Mouse (Mus musculus): ENCODE results near the gene Mtmr14. TPM values are rescaled to one million over a fixed set of nuclear protein-coding genes. Genes with fewer than 3 reads are reported as not detected.

Gene Mtmr14
- polyA plus RNA-seq, 1 experiment from 2014 or later: 48.1 TPM

- peak; percentile 76 for ATAC-seq (ENCODE audit: low FRiP score, low read depth)
- Histone ChIP-seq H3K27ac (replicated peaks) (no peak within 1 kb of the TSS), H3K4me3 (peak within 1 kb of the TSS; percentile 34), H3K9ac (replicated peaks) (peak within 1 kb of the TSS; percentile 29; the same call in 1 of the 2 replicates), H3K36me3 (peaks cover 23% of the 10 kb centered on the region; the same call in 1 of the 2 replicates), H3K4me1 (peaks cover 15% of the 10 kb centered on the region), H3K9me3 (no peaks in the 10 kb centered on the region), H3K4me2 (replicated peaks) (peak within 1 kb of the TSS; percentile 53), H3K27me3 (peaks cover 49% of the 10 kb centered on the region)
- WGBS: under 1% methylated on average over 37 of the region's 37 CpGs
Observed at GRCm38 (mm10) chr6:113282101-113282802, 44.6 kb downstream of the Mtmr14 start, which contains the start of gene Cpne9. Gene Cpne9, plus strand, starts transcription at chr6:113282307.

DNA sequence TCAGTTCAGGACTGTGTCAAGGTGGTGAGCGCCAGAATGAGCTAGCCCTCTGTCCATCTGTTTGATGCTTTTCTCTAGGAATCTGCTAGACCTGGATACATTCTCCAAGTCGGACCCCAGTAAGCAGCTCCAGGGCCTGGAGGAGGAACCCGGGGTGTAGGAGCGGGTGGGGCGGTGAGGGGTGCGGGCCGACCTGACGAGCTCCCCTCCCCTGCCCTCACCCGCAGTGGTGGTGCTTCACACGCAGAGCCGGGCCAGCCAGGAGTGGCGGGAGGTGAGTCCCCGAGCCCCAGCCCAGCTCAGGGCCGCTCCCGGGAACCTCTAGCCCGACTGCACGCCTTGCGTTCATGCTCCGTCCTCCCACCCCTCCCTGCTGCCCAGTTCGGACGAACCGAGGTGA, 45.3 kb downstream of the Mtmr14 start:
- peaks cover 15% of the 10 kb centered on the region for H3K4me1 ChIP-seq
- no peaks in the 10 kb centered on the region for H3K9me3 ChIP-seq
- H3K36me3 ChIP-seq: peaks cover 15% of the 10 kb centered on the region; the same call in 1 of the 2 replicates
- no peak overlapping the region for H3K27ac ChIP-seq (replicated peaks)
- no peak overlapping the region for H3K9ac ChIP-seq (replicated peaks)
- H3K4me3 ChIP-seq: peak overlapping the region; percentile 34
- H3K27me3 ChIP-seq: peaks cover 49% of the 10 kb centered on the region
- peak; percentile 16; the same call in 1 of the 2 replicates for ATAC-seq (ENCODE audit: low FRiP score, low read depth)
- WGBS: 2% methylated on average over 20 of the region's 22 CpGs
- peak overlapping the region; percentile 53 for H3K4me2 ChIP-seq (replicated peaks)

GRCm38 (mm10) chr6:113283500-113283899, 45.9 kb downstream of the Mtmr14 start:
- Histone ChIP-seq H3K27ac (replicated peaks) (no peak overlapping the region), H3K4me3 (no peak overlapping the region), H3K9me3 (no peaks in the 10 kb centered on the region), H3K36me3 (peaks cover 13% of the 10 kb centered on the region; the same call in 1 of the 2 replicates), H3K4me1 (peaks cover 15% of the 10 kb centered on the region), H3K9ac (replicated peaks) (no peak overlapping the region), H3K4me2 (replicated peaks) (peak overlapping the region; percentile 53; the same call in 1 of the 2 replicates), H3K27me3 (peaks cover 49% of the 10 kb centered on the region)
- no peak for ATAC-seq (ENCODE audit: low FRiP score, low read depth)
- 13% methylated on average over 6 of the region's 6 CpGs for WGBS

GRCm38 (mm10) chr6:113284931-113285330, 47.3 kb downstream of the Mtmr14 start:
- Histone ChIP-seq H3K9me3 (no peaks in the 10 kb centered on the region), H3K27ac (replicated peaks) (no peak overlapping the region), H3K36me3 (peaks cover 12% of the 10 kb centered on the region; the same call in 1 of the 2 replicates), H3K4me2 (replicated peaks) (no peak overlapping the region), H3K4me1 (peaks cover 15% of the 10 kb centered on the region), H3K27me3 (peaks cover 49% of the 10 kb centered on the region), H3K4me3 (no peak overlapping the region), H3K9ac (replicated peaks) (no peak overlapping the region)
- WGBS: 76% methylated on average over 3 of the region's 3 CpGs
- no peak for ATAC-seq (ENCODE audit: low FRiP score, low read depth)

GRCm38 (mm10) chr6:113286316-113286715, 48.7 kb downstream of the Mtmr14 start:
- Histone ChIP-seq H3K4me1 (peaks cover 15% of the 10 kb centered on the region), H3K4me3 (no peak overlapping the region), H3K4me2 (replicated peaks) (no peak overlapping the region), H3K9me3 (no peaks in the 10 kb centered on the region), H3K27me3 (peaks cover 41% of the 10 kb centered on the region), H3K9ac (replicated peaks) (no peak overlapping the region), H3K36me3 (no peaks in the 10 kb centered on the region), H3K27ac (replicated peaks) (no peak overlapping the region)
- ATAC-seq (ENCODE audit: low FRiP score, low read depth): no peak
- 56% methylated on average over 1 of the region's 1 CpGs for WGBS

- no peak overlapping the region for H3K4me2 ChIP-seq (replicated peaks)
- H3K36me3 ChIP-seq: no peaks in the 10 kb centered on the region
- WGBS: 68% methylated on average over 4 of the region's 4 CpGs
- no peak overlapping the region for H3K9ac ChIP-seq (replicated peaks)
- peaks cover 32% of the 10 kb centered on the region for H3K27me3 ChIP-seq
- H3K4me1 ChIP-seq: peaks cover 9% of the 10 kb centered on the region
- ATAC-seq (ENCODE audit: low FRiP score, low read depth): no peak
- H3K27ac ChIP-seq (replicated peaks): no peak overlapping the region
- H3K9me3 ChIP-seq: no peaks in the 10 kb centered on the region
- H3K4me3 ChIP-seq: no peak overlapping the region
Observed at GRCm38 (mm10) chr6:113287236-113287635, 49.6 kb downstream of the Mtmr14 start.

DNA sequence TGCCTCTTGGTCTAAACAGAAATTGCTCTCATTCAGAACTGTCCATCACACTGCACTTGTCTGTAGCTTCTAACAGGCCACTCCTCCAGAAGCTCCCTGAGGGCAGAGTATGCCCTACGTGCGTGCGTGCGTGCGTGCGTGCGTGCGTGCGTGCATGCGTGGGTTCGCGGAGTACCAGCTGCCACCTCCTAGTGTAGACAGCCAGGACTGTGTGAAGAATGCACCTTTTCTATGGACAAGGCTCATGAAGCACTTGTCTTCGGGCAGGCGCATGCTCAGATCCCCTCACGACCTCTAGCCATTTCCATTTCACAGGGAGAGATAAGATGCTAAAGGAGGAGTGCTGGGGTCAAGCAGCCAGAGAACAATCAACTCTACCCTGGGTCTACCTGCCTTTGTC, 51.7 kb downstream of the Mtmr14 start:
- Histone ChIP-seq H3K4me3 (no peak overlapping the region), H3K27me3 (peaks cover 16% of the 10 kb centered on the region), H3K36me3 (no peaks in the 10 kb centered on the region), H3K9me3 (no peaks in the 10 kb centered on the region), H3K4me2 (replicated peaks) (no peak overlapping the region), H3K4me1 (no peaks in the 10 kb centered on the region), H3K9ac (replicated peaks) (no peak overlapping the region), H3K27ac (replicated peaks) (no peak overlapping the region)
- 93% methylated on average over 15 of the region's 15 CpGs for WGBS
- no peak for ATAC-seq (ENCODE audit: low FRiP score, low read depth)

DNA sequence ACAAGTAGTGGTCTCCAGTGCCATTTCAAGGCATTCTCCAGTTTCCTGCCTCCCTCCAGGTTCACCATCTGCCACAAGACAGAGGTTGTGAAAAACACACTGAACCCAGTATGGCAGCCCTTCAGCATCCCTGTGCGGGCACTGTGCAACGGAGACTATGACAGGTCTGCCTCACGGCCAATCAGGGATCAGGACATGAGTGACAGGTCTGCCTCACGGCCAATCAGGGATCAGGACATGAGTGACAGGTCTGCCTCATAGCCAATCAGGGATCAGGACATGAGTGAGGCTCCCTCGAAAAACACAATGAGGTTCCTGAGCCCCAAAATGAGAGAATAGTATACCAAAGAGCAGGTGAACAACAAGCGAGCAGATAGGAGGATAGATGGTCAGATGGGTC, 52.7 kb downstream of the Mtmr14 start:
- 67% methylated on average over 6 of the region's 6 CpGs for WGBS
- Histone ChIP-seq H3K4me3 (no peak overlapping the region), H3K9ac (replicated peaks) (no peak overlapping the region), H3K4me1 (no peaks in the 10 kb centered on the region), H3K36me3 (no peaks in the 10 kb centered on the region), H3K27ac (replicated peaks) (no peak overlapping the region), H3K4me2 (replicated peaks) (no peak overlapping the region), H3K9me3 (no peaks in the 10 kb centered on the region), H3K27me3 (peaks cover 6% of the 10 kb centered on the region)
- no peak for ATAC-seq (ENCODE audit: low FRiP score, low read depth)

DNA sequence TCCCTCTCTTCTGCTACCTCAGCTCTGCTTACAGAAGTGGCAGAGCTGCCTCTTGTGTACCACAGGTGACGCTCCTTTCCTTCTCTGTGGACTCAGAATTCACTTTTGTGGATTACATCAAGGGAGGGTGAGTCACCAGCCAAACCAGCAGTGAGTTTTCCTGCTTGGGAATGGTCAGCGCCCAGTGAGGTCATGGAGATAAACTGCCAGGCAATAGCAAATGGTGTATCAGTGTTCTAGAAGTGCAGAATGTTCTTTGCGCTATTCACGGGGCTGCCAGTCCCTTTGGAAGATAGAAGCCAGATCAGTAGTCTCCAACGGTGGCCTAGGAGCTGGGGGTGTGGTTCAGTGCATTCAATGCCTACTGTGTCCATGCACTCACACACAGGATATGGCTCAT, 55.3 kb downstream of the Mtmr14 start:
- H3K36me3 ChIP-seq: no peaks in the 10 kb centered on the region
- no peak for ATAC-seq (ENCODE audit: low FRiP score, low read depth)

DNA sequence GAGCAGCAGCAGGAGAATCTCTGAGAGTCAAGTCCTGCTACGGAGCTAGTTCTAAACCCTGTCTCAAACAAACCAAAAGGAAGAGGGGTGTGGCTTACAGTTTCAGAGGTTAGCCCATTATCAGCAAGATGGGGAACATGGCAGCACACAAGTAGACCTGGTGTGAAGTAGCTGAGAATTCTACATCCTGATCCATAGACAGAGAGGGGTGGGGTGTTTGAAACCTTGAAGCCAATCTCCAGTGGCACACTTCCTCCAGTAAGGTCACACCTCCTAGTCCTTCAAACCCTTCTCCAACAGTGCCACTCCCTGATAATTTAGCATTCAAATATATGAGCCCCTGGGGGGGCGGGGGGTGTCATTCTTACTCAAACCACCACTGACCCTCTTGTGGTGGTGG, 58.4 kb downstream of the Mtmr14 start:
- Histone ChIP-seq H3K27ac (replicated peaks) (no peak overlapping the region), H3K4me2 (replicated peaks) (no peak overlapping the region), H3K36me3 (no peaks in the 10 kb centered on the region), H3K27me3 (peaks cover 5% of the 10 kb centered on the region; the same call in 1 of the 2 replicates), H3K4me1 (no peaks in the 10 kb centered on the region), H3K9me3 (no peaks in the 10 kb centered on the region), H3K9ac (replicated peaks) (no peak overlapping the region), H3K4me3 (no peak overlapping the region)
- 80% methylated on average over 2 of the region's 2 CpGs for WGBS
- ATAC-seq (ENCODE audit: low FRiP score, low read depth): no peak

More for the DNA sequence above, 55.3 kb downstream of the Mtmr14 start:
- Histone ChIP-seq H3K27me3 (peaks cover 5% of the 10 kb centered on the region; the same call in 1 of the 2 replicates), H3K9ac (replicated peaks) (no peak overlapping the region), H3K4me2 (replicated peaks) (no peak overlapping the region), H3K27ac (replicated peaks) (no peak overlapping the region), H3K4me3 (no peak overlapping the region), H3K4me1 (no peaks in the 10 kb centered on the region), H3K9me3 (no peaks in the 10 kb centered on the region)
- WGBS: 73% methylated on average over 5 of the region's 5 CpGs

DNA sequence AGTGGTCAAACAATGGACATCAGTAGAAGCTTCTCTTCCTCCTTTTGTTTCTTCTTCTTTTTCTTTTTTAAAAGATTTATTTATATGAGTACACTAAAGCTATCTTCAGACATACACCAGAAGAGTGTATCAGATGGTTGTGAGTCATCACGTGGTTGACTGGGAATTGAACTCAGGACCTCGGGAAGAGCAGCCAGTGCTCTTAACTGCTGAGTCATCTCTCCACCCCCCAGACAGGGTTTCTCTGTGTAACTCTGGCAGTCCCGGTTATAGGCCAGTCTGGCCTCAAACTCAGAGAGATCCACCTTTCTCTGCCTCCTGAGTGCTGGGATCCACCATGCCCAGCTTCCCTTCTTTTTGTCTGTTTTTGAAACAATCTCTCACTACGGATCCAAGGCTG, 59.0 kb downstream of the Mtmr14 start:
- no peaks in the 10 kb centered on the region for H3K9me3 ChIP-seq
- H3K27ac ChIP-seq (replicated peaks): no peak overlapping the region
- H3K36me3 ChIP-seq: no peaks in the 10 kb centered on the region
- WGBS: 72% methylated on average over 4 of the region's 4 CpGs
- H3K9ac ChIP-seq (replicated peaks): no peak overlapping the region
- H3K4me1 ChIP-seq: no peaks in the 10 kb centered on the region
- H3K4me2 ChIP-seq (replicated peaks): no peak overlapping the region
- H3K4me3 ChIP-seq: no peak overlapping the region
- no peak for ATAC-seq (ENCODE audit: low FRiP score, low read depth)
- peaks cover 5% of the 10 kb centered on the region; the same call in 1 of the 2 replicates for H3K27me3 ChIP-seq

DNA sequence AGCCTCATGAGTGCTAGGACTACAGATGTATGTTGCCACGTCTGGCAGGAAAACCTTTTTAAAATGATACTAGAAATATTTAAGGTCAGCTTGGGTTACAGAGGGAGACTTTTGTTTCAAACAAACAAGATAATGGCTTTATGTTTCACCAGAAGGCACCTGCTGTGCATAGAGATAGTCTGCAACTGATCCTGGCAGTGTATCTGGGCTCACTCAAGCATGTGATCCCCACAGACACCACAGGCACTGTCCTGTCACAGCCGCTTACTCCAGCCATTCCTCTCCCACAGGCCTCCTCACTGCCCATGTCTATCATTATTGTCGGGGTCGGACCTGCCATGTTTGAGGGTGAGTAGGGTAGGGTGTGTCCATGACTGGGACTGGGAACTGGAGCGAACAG, 63.7 kb downstream of the Mtmr14 start:
- no peak overlapping the region for H3K4me3 ChIP-seq
- 80% methylated on average over 5 of the region's 5 CpGs for WGBS
- no peak for ATAC-seq (ENCODE audit: low FRiP score, low read depth)
- H3K27ac ChIP-seq (replicated peaks): no peak overlapping the region
- H3K36me3 ChIP-seq: no peaks in the 10 kb centered on the region
- H3K4me2 ChIP-seq (replicated peaks): no peak overlapping the region
- H3K4me1 ChIP-seq: peaks cover 7% of the 10 kb centered on the region; the same call in 1 of the 2 replicates
- no peaks in the 10 kb centered on the region for H3K9me3 ChIP-seq
- no peaks in the 10 kb centered on the region for H3K27me3 ChIP-seq
- H3K9ac ChIP-seq (replicated peaks): no peak overlapping the region

All from midbrain, embryonic 12.5 days (tissue).